Mouse (Mus musculus) R1 (cell line): ENCODE results near the gene 6430571L13Rik.

Experiments
- DNase-seq: peaks from one replicate; pipeline ENCODE4 v3.0.0-alpha.2; 2018; ENCODE audit warnings: low read depth, low spot score

The 6430571L13Rik gene

GRCm38 (mm10) chr9:107384396-107384795 lies 44.0 kb downstream of the 6430571L13Rik start:
- no peak for DNase-seq

DNA sequence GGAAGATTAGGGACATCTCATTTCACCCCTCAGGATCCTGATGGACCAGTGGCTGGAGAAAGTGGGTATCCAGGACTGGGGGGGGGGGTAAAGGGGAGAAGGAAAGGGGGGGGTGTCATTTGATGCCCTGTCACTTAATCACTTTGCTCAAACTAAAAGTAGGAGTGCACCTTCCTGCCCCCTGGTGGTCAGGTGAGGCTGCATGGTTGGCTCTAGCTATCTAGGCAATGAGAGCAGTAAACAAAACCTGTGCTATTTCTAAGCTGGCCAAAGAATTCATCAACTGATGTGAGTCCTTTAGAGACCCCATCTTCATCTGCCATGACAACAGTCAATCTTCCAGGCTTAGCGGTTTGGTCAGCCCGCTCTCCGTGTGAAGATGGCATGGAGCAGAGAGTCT lies 46.3 kb downstream of the 6430571L13Rik start:
- peak; percentile 42 for DNase-seq

DNA sequence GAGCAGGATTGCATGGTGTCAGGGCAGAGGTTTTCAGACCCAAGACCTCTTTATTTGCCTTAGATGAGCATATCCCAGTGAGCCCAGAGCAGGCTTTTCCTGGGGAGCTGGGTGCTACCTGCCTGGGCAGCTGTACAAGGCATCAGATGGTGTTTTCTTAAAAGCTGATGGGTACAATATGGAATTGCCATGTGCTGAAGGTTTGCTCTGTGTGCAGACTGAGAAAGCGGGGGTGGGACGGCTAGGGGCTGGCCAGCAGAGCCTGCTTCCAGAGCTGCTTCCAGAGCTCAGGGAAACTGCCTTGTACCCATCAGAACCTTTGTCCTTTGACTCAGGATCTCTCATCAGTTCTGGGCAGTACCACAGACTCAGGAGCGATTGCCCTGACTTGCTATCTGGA lies 47.3 kb downstream of the 6430571L13Rik start:
- no peak for DNase-seq

DNA sequence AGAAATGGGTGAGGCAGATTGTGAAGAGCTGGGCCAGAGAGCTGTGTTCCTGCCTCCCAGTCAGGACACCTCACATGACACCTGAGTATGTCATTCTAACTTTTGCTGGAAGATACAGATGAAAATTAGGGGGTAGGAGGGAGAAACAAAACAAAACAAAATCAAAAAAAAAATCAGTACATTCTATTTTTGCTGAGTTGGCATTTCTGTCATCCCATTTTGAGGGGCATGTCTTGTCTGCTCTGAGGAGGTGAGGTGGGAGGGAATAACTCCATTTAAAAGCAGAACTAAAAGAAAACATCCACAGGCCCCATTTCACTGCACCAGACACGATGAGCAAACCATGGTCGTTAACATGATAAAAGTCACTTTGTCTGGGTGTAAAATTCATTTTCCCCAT lies 47.9 kb downstream of the 6430571L13Rik start:
- no peak for DNase-seq

DNA sequence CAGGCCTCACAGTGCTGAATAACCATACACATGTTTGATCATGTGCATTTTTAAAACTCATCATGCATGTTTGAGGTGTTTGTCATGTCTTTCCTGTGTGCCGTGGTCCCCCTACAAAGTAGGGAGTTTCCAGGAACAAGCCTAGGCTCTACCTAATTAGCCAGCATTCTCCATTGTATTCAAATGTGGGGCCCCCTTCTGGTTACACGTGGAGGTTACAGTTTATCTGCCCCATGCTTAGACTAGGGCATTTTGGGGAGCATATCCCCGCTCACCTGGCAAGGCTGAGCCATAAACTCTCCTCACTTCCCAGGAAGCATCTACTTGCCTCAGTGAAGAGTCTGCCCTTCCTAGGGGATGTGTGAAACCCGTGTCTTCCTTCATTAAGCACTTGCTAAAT lies 56.0 kb downstream of the 6430571L13Rik start:
- DNase-seq = peak; percentile 47

- DNase-seq = no peak
Observed at GRCm38 (mm10) chr9:107398968-107399367, 58.6 kb downstream of the 6430571L13Rik start.

GRCm38 (mm10) chr9:107399491-107399971 lies 59.1 kb downstream of the 6430571L13Rik start, which contains the start of gene Cacna2d2:
Gene Cacna2d2, plus strand, starts transcription at chr9:107399612.
- peak; percentile 78 for DNase-seq

DNA sequence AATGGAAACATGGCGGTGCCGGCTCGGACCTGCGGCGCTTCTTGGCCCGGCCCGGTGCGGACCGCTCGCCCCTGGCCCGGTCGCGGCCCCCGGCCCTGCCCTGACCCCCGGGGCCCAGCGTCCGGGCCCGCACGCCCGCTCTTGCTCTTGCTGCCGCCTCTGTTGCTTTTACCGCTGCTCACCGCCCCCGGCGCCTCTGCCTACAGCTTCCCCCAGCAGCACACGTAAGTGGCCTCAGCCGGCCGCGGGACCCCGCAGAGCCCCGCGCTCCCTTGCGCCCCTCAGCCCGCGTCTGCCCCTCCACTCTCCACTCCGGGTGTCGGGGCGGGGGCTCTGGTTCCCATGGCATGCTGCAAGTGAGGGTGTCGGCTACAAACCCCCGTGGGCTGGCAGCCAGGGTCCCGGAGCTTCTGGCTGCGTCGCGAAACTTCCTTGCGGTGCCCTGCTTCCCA lies 59.7 kb downstream of the 6430571L13Rik start:
- DNase-seq = peak; percentile 52

DNA sequence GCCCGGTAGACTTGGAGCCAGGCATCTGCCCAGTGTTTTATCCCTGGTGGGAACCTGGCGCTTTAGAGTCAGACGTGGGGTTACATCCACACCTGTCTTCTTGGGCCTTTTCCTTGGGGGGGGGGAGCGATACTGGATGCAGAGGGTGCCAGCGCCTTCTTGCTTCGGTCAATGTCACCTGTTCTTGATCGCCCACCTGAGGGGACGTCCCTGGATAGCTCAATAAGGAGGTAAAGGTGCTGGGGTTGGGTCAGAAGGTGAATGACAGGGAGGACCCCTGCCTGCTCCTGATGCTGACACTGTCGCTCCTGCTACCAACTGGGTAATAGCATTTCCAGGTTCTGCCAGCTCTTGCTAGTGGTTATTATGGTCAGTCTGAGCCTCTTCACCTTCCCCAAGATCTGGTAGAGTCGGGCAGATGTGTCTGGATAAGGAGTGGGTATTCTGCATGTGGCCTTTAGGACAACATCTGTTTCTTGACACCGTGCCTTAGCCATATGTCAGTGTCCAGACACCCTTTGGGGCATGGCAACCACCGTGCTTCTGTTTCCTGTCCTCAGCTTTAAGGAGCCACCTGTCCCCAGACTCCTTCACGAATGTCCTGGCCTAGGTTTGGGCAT lies 60.4 kb downstream of the 6430571L13Rik start:
- no peak for DNase-seq
